Mouse (Mus musculus) limb, embryonic 11.5 days (tissue): ENCODE data around the gene Ipo7. TPM values are rescaled to one million over a fixed set of nuclear protein-coding genes. Genes with fewer than 3 reads are reported as not detected.

Experiments used
- ATAC-seq: fragments of 200-750 bp; cut with Nextera tagmentation; 2 replicates; pipeline ENCODE4 v1.8.0; 2017; ENCODE audit warnings: low read depth; ENCODE audit not compliant: insufficient number of reproducible peaks, low FRiP score, low TSS enrichment
- DNase-seq: peaks from one replicate; pipeline ENCODE4 v3.0.0-alpha.2; 2015; ENCODE audit warnings: low spot score
- H3K27ac ChIP-seq: fragments of 300-500 bp; sonication (generic); replicated peaks from 2 replicates; pipeline ENCODE4 v1.5.1; 2014; ENCODE audit warnings: low read depth, mild to moderate bottlenecking, low read length
- H3K27me3 ChIP-seq: fragments of 300-500 bp; sonication (generic); 2 replicates; pipeline ENCODE4 v1.6.1; 2014; ENCODE audit warnings: mild to moderate bottlenecking, low read length, mixed read lengths; ENCODE audit not compliant: control insufficient read depth, insufficient read depth
- H3K36me3 ChIP-seq: fragments of 300-500 bp; sonication (generic); 2 replicates; pipeline ENCODE4 v1.6.1; 2014; ENCODE audit warnings: mild to moderate bottlenecking, low read length, moderate library complexity, mixed read lengths; ENCODE audit not compliant: control insufficient read depth, insufficient read depth
- H3K4me1 ChIP-seq: fragments of 300-500 bp; sonication (generic); 2 replicates; pipeline ENCODE4 v1.6.1; 2014; ENCODE audit warnings: low read length, mixed read lengths; ENCODE audit not compliant: control insufficient read depth, insufficient read depth
- H3K4me2 ChIP-seq: fragments of 300-500 bp; sonication (generic); 2 replicates; pipeline ENCODE4 v1.6.1; 2014; ENCODE audit warnings: low read depth, mild to moderate bottlenecking, moderate library complexity; ENCODE audit not compliant: severe bottlenecking
- H3K4me3 ChIP-seq: fragments of 300-500 bp; sonication (generic); 2 replicates; pipeline ENCODE4 v1.5.1; 2014; ENCODE audit warnings: low read depth, low read length
- H3K9ac ChIP-seq: fragments of 300-500 bp; sonication (generic); 2 replicates; pipeline ENCODE4 v1.6.1; 2014; ENCODE audit warnings: mild to moderate bottlenecking, low read length
- H3K9me3 ChIP-seq: fragments of 300-500 bp; sonication (generic); 2 replicates; pipeline ENCODE4 v1.6.1; 2016; ENCODE audit warnings: low read length; ENCODE audit not compliant: control insufficient read depth
- WGBS: fragments of 180-500 bp; shearing (Covaris S2); extraction: QIAGEN DNeasy Blood & Tissue Kit; methylation state at CpG from one replicate; pipeline ENCODE4 v1.1.7; 2014; 5-methylcytosine and 5-hydroxymethylcytosine counted together
- polyA plus RNA-seq: library from polyadenylated mRNA; unstranded; fragments of >200 nt; fragmentation: Nextera tagmentation; extraction: Ambion mirVana; gene quantifications from 2 replicates; pipeline ENCODE4 v1.2.1, GENCODE M21; 2014

The Ipo7 gene
- polyA plus RNA-seq, 1 experiment from 2014 or later, result 19.8 TPM

DNA sequence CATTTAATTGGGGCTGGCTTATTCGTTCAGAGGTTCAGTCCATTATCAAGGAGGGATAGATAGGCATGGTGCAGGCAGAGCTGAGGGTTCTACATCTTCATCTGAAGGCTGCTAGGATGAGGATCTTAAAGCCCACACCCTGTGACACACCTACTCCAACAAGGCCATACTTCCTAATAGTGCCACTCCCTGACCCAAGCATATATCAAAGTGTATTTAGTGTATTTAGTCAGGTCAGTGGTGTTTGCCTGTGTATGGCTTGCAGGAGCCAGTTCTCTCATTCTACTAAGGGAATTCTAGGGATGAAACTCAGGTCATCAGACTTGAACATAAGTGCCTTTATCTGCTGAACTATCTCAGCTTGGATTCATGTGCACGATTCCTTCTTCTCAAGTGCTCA lies 51.0 kb downstream of the Ipo7 start:
- ATAC-seq (no peak), DNase-seq (no peak)
- H3K27ac ChIP-seq, result no peak overlapping the region

DNA sequence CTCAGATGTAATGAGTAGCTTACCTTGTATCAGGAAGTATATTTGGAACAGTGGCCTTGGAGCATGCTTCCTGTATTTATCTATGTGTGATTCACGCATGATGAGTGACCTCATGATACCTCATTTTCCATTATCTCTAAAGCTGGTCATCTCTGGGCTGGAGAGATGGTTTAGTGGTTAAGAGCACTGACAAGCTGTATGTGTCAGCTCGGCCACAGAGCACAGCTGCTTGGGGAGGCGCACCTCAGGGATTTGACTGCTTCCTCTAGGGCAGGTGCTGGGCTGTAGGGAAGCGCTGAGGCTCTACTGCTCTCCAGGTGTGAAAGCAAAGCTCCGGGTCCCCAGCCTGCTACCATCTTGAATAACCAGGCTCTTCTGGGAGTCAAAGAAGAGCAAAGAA lies 60.1 kb downstream of the Ipo7 start:
- DNase-seq, result no peak
- Histone ChIP-seq H3K4me1 (no peaks in the 10 kb centered on the region), H3K4me3 (no peak overlapping the region), H3K4me2 (no peak overlapping the region), H3K27ac (no peak overlapping the region), H3K27me3 (no peaks in the 10 kb centered on the region), H3K36me3 (peaks cover 28% of the 10 kb centered on the region), H3K9ac (no peak overlapping the region), H3K9me3 (no peaks in the 10 kb centered on the region)
- WGBS, result 95% methylated on average over 5 of the region's 5 CpGs
- no peak for ATAC-seq

More for the DNA sequence above, 51.0 kb downstream of the Ipo7 start:
- no peak overlapping the region for H3K4me2 ChIP-seq
- no peaks in the 10 kb centered on the region for H3K27me3 ChIP-seq
- H3K4me3 ChIP-seq, result no peak overlapping the region
- no peak overlapping the region for H3K9ac ChIP-seq
- peaks cover 4% of the 10 kb centered on the region; the same call in 1 of the 2 replicates for H3K36me3 ChIP-seq
- H3K4me1 ChIP-seq, result no peaks in the 10 kb centered on the region
- no peaks in the 10 kb centered on the region for H3K9me3 ChIP-seq
- 89% methylated on average over 2 of the region's 2 CpGs for WGBS

DNA sequence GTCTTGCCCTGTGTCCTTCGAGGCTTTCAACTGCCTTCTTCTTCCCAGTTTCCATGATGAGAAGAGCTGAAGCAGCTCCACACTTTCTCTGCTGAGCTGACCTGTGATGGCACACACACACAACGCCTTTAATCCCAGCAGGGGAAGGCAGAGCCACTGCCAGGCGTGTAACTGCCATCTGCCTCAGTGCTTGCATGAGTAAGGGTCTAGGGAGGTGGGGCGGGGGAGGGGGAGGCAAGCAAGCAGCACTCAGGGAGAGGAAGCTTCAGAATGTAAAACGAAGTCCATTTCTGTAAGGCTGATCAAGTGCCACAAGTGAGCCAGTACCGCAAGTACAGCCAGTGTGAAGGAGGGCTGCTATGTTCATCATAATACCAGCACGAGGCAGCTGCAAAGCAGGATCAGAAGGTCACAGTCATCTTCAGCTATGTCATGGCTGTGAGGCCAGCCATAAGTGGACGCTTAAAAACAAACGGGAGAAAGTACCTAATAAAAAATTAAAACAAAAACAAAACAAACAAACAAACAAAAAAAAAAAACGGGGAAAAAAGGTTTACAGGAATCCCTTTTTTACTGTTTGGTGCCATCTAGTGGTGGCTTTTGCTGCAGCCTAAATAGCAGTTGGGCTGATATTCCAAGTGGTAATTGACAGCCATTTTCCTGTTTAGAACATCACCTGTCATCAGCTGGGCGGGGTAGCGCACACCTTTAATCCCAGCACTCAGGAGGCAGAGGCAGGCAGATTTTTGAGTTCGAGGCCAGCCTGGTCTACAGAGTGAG lies 65.5 kb downstream of the Ipo7 start:
- Histone ChIP-seq H3K9ac (no peak overlapping the region), H3K36me3 (peaks cover 41% of the 10 kb centered on the region), H3K4me1 (no peaks in the 10 kb centered on the region), H3K4me2 (no peak overlapping the region), H3K4me3 (no peak overlapping the region), H3K9me3 (no peaks in the 10 kb centered on the region), H3K27ac (no peak overlapping the region), H3K27me3 (no peaks in the 10 kb centered on the region)
- WGBS, result 72% methylated on average over 13 of the region's 13 CpGs
- DNase-seq, result peak; percentile 60
- no peak for ATAC-seq

DNA sequence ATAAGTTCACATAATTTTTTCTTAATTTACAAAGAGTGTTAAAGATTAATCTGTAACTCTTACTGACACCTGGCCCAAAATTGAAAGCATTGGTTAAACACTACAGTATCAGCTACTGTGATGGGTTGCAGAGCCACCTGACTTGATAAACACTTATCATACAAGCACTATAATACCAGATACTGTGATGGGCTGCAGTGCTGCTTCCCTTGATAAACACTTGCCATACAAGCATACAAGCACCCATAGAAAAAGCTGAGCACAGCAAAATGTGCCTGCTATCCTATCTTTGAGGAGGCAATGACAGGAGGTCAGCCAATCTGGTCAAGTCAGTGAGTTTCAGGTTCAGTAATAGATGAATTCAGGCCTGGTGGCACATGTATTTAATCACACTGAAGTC lies 67.1 kb downstream of the Ipo7 start:
- ATAC-seq, result no peak
- Histone ChIP-seq H3K9ac (no peak overlapping the region), H3K4me2 (no peak overlapping the region), H3K4me3 (no peak overlapping the region), H3K27me3 (no peaks in the 10 kb centered on the region), H3K9me3 (no peaks in the 10 kb centered on the region), H3K27ac (no peak overlapping the region), H3K4me1 (no peaks in the 10 kb centered on the region), H3K36me3 (peaks cover 34% of the 10 kb centered on the region)
- no peak for DNase-seq

DNA sequence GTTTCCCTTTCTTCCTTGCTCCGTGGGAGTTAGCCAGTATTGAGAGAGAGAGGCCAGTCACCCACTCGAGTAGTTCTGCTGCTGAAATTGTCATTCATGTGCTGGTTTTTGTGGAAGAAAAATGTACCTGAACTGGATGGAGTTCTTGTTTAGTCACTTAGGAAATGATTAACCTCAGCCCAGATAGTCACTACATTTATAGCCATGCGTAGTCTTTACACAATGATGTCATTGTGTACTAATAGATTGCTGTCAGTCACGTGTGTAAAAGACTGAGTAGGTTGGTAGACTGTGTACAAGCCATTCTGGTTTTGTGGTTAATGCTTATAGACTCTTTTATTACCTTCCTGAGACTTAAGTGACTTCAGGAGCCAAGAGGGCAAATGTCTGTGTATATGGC lies 69.8 kb downstream of the Ipo7 start:
- 87% methylated on average over 4 of the region's 4 CpGs for WGBS
- DNase-seq (no peak), ATAC-seq (no peak)
- Histone ChIP-seq H3K4me3 (no peak overlapping the region), H3K9me3 (no peaks in the 10 kb centered on the region), H3K27me3 (no peaks in the 10 kb centered on the region), H3K4me2 (no peak overlapping the region), H3K36me3 (peaks cover 30% of the 10 kb centered on the region), H3K9ac (no peak overlapping the region), H3K27ac (no peak overlapping the region), H3K4me1 (no peaks in the 10 kb centered on the region)

DNA sequence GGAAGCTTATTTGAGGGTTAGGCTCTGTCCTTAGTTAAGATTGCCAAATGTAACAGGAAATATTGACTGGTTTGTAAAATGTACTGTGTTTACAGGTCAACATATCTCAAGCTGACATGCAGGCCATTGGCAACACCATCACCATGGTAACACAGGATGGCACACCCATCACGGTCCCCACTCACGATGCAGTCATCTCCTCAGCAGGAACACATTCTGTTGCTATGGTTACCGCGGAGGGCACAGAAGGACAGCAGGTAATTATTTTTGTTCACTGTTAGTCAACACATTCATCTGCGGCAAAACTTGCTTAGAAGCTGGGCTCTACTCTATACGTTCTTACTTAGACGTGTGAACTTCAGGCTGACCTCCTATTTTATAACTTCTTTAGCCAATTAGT lies 73.6 kb downstream of the Ipo7 start:
- no peak for DNase-seq
- Histone ChIP-seq H3K4me2 (no peak overlapping the region), H3K4me3 (no peak overlapping the region), H3K27me3 (no peaks in the 10 kb centered on the region), H3K36me3 (peaks cover 19% of the 10 kb centered on the region), H3K27ac (no peak overlapping the region), H3K9ac (no peak overlapping the region), H3K4me1 (no peaks in the 10 kb centered on the region), H3K9me3 (no peaks in the 10 kb centered on the region)
- WGBS, result 82% methylated on average over 7 of the region's 7 CpGs
- no peak for ATAC-seq

DNA sequence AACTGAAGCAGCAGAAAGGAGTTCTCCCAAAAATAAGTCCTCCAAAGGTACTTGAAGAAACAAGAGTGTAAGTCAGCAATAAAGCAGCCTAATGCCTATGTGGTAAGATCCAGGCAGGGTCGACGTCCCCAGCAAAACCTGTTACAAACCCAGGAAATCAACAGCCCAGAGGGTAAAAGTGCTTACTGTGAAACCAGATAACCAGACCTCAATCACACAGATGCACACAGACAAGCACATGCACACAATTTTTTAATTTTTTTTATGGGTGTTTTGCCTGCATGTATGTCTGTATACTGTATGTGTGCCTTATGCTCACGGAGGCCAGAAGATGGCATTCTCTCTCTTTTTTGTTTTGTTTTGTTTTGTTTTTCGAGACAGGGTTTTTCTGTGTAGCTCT lies 78.3 kb downstream of the Ipo7 start:
- Histone ChIP-seq H3K4me2 (no peak overlapping the region), H3K9me3 (no peaks in the 10 kb centered on the region), H3K27ac (no peak overlapping the region), H3K27me3 (no peaks in the 10 kb centered on the region), H3K4me1 (no peaks in the 10 kb centered on the region), H3K36me3 (peaks cover 12% of the 10 kb centered on the region), H3K4me3 (no peak overlapping the region), H3K9ac (no peak overlapping the region)
- 88% methylated on average over 4 of the region's 4 CpGs for WGBS
- ATAC-seq (no peak), DNase-seq (no peak)

DNA sequence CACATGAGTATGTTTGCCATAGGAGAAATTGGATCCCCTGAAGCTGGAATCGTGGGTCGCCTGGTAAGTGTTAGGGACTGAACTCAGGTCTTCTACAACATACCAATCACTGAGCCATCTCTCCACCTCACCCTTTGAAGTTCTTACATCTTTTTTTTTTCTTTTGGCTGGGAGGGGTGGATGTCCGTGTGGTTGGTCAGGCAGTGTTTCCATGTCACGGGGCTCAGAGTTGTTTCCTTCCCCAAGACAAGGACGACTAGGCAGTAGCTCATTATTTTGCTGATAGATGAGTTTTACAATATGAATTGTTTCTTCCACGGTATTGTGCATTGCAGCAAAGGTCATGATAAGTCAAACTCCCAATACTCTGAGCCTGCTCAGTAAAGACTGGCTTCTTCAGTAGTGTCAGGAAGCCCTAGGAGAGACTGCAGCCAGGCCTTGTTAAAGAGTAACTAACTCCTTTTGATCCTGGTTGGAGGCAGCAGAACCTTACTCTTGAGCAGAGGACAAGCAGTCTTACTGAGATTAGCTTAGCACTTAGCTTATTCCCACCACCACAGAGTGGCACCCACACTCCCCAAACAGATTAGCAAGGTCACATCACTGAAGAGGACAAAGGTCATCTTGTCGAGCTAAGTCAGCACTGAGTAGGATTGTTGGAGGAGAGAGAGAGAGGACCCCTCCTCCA lies 79.2 kb downstream of the Ipo7 start:
- ATAC-seq (no peak), DNase-seq (no peak)
- H3K4me2 ChIP-seq, result no peak overlapping the region
- H3K9me3 ChIP-seq, result no peaks in the 10 kb centered on the region
- H3K9ac ChIP-seq, result no peak overlapping the region
- no peaks in the 10 kb centered on the region for H3K27me3 ChIP-seq
- H3K4me3 ChIP-seq, result no peak overlapping the region
- 68% methylated on average over 7 of the region's 7 CpGs for WGBS
- peaks cover 10% of the 10 kb centered on the region for H3K36me3 ChIP-seq
- no peaks in the 10 kb centered on the region for H3K4me1 ChIP-seq
- no peak overlapping the region for H3K27ac ChIP-seq
